Mouse (Mus musculus): ENCODE measurements around the gene Olfr90.

GRCm38 (mm10) chr17:37056957-37057356 lies 31.3 kb downstream of the Olfr90 start:
- TF ChIP-seq POLR2A (IDR thresholded peaks at IDR 0.05; ENCODE audit: control insufficient read depth, low read depth, low read length) (no peak), CTCF (IDR thresholded peaks at IDR 0.05; ENCODE audit: control insufficient read depth, insufficient read depth, insufficient replicate concordance, low read depth, low read length) (no peak)

Data from testis, adult 2 months (tissue).